Mouse (Mus musculus): ENCODE measurements around the gene Hebp1. TPM values are rescaled to one million over a fixed set of nuclear protein-coding genes. Genes with fewer than 3 reads are reported as not detected.
A peak's percentile ranks its signal among the peaks of the same experiment; 100 is the strongest.

Gene Hebp1
- total RNA-seq, 1 experiment from 2014 or later, result 46.0 TPM

DNA sequence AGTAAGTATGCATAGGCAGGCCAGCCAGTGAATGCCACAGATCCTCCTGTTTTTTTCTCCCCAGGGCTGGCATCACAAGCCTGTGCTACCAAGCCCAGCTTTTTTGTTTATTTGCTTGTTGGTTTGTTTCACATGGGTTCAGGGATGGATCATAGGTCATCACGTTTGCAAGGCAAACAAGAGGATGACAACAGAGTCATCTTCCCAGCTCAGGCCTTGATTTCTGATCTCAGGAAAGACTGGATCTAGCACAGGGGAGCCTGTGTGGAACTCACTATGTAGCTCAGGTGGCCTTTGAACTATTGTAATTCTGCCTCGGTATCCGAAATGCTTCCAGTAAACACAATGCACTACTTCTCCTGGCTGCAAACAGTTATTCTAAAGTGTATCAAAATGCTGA lies 35.5 kb downstream of the Hebp1 start:
- DNase-seq, result no peak

DNA sequence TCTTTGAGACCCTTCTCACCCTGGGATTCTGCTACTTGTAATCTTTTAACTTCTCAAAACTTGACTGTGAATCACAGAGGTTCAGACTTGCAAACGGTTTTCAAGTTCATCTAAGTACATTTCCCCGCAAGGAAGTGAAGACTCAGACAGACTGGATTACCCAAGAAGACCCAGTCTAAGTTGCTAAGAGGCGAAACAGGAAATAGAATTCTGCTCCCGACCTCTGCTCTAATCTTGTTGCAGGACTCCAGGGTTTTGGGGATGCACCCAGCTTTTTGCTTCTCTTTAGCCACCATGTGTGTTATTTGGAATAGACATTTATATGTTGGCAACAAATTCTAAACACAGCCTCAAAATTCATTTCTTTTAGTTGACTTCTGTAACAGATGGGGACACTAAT lies 36.5 kb downstream of the Hebp1 start:
- no peak for DNase-seq

DNA sequence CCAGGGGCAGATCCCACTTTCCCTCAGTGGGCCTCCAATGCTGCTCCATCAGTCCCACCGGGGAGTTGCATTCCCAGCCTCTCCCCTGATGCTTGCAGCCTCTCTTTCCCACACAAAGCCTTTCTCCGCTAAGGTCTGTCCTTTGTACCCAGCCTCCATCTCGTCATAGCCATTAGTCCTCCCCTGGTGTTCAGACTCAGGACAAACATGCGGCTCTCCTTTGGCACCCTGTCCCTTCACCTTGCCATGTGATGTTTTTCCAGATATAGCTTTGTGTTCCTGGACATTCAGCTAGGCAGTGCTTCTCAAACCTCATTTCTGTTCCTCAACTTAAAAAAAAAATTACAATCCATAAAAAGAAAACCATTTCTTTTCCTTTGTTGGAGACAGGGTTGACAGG lies 39.3 kb downstream of the Hebp1 start:
- DNase-seq, result no peak

DNA sequence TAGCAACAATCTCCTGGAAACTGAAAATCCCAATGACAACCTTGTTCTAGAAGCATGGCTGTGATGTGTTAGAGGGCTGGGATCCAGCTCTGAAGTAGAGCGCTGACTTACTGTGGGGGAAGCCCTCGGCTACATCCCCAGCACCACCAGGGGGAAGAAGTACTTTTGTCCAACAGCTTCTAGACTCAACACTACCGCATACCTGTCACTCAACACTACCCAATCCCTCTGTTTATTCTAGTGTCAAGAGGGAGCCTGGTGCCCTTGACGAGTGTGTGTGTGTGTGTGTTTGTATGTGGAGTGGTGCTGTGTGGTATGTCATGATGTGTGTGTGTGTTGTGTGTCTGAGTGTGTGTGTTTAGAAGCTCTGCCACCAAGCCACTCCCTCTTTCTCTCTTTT lies 40.3 kb downstream of the Hebp1 start:
- no peak for DNase-seq

DNA sequence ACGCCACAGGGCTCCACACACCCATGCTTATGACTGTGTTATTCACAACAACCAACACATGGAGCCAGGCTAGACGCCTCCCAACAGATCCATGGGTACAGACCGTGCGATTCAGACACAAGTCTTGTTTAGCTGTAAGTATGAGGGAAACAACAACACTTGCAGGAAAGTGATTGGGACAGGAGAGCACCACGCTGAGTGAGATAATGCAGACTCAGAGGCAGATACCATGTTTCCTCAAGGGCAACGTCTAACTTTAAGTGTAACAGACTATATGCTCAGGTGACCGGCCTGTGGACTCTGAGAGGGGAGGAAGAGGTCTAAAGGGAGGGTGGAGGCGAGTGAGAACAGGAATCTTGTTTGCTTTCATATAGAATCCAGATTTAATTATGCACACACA lies 41.2 kb downstream of the Hebp1 start:
- no peak for DNase-seq

DNA sequence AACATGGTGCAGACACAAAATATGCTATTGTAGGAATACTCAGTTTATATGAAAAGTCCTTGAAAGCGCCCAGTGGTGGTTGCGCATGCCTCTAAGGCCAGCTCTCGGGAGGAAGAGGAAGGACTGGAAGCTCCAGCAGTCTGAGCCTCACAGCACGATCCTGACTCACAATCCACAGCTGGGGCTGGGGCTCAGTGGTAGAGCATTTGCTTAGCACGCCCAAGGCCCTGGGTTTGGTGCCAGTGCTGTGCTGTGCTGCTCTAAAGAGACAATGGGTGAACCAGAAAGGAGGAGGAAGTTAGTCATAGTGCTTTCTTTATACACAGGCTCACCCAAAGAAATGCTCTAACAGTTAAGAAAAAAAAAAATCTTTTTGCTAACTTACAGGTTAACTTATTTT lies 44.1 kb downstream of the Hebp1 start:
- no peak for DNase-seq

DNA sequence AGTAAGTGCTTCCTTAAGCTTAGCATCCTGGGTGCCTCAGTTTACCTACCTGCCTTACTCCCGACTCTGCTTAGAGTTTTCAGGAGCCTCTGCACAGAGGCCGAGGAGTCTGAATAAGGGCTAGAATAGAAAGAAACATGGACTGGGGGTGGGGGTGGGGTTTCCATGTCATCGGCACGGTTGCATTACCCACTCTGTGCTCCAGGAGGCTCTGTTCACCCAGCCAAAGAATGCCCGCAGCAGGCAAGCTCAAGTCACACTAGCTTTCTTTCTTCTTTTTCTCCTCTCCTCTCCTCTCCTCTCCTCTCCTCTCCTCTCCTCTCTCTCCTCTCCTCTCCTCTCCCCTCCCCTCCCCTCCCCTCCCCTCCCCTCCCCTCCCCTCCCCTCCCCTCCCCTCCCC lies 47.5 kb downstream of the Hebp1 start:
- peak; percentile 60 for DNase-seq

DNA sequence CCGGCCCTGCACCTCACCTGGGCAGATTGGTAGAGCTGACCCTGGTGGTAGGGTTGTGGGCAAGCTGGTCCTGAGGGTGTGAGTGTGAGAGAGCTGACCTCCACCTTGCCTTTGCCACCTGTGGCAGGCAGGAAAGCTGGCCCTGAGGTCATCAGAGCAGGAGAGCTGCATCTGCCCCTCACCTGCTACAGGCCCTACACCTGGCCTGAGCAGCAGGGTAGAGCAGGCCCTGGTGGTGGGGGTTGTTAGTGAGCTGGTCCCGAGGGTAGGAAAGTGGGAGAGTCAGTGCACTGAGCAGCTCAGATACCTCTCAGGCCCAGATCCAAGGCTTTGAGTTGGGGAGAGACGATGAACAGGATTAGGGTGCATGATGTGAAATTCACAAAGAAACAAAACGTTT lies 48.1 kb downstream of the Hebp1 start:
- DNase-seq, result no peak

DNA sequence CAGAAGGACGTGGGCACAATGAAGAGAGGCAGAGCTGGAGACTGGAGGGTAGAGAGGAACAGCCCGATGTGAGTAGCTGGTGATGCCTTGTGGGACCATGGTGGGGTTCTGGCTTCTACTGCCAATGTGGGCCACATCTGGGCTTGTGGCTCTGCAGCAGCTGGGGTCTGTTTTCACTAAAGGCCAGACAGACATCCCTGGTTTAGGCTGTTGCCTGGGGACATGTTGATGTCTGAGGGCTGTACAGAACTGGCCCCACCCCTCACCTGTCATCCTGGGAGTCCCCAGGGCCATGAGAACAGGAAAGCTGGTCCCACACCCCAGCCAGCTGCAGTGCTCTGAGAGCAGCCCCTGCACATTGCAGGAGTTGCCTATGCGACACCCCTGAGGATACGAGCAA lies 48.6 kb downstream of the Hebp1 start:
- DNase-seq, result no peak

DNA sequence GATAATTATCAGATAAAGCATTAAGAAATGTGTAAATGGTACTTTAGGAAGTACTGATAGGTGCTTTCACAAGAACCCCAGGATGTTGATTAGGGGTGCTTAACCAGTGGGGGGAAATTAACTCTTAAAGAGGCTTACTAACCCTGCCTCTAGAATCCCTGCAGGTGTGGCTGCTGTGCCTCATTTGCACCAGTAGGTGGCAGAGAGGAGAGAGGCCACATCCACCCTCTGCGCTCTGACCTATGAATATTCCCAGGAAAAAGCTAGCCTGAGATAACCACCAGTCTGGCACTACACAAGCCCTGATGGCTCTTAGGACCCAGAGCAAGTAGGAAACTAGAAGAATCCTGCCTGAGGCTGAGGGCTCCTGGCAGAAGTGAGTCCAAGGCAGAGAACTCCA lies 49.3 kb downstream of the Hebp1 start:
- peak; percentile 43 for DNase-seq

DNA sequence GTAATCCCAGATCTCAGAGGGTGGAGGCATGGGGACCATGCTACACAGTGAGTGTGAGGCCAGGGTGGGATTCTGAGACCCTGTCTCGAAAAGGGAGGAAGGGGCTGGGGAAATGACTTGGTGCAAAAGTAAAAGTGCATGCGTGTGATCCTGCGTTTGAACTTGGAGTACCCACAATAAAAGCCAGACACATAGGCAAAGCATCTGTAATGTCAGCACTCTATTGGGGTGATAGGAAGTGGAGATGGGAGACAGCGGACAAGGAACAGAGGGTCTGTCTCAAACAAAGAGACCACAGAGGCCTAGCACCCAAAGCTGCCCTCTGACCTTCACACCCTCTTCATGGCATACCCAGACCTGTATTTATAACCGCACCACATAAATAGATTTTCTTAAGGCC lies 51.8 kb downstream of the Hebp1 start:
- DNase-seq, result no peak

DNA sequence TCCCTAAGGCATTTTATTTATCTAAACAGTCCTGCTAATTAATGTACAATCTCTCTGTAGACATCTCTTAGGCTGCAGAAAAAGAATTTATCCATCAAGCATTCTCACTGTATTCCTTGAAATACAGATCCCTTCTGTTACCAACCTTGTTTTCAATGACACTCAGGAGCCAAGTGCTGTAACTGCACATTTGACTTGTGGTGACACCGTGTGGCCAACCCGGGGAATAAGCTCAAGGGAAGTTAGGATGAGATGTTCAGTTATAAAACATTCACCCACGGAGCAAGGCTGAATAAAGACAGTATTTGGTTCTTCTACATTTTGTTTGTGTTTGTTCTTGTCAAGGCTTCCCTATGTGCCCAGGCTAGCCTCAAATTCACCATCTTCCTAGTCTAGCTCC lies 53.3 kb downstream of the Hebp1 start:
- peak; percentile 56 for DNase-seq

DNA sequence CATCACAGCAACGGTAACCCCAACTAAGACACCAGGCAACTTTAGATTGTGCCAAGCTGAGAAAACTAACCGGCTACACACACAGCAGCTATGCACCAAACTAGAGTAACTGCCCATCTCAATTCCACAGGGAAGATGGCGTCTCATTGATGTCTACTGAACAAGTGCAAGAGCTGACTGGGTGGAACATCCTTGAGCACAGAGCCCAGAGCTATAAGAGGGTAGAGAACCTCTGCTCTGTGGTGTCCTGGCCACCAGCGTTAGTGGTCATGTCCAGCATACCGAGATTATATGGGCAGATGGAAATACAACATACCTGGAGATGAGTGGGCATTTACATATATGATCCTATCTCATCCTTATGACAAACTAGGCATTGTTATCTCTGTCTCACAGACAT lies 54.7 kb downstream of the Hebp1 start:
- DNase-seq, result no peak

DNA sequence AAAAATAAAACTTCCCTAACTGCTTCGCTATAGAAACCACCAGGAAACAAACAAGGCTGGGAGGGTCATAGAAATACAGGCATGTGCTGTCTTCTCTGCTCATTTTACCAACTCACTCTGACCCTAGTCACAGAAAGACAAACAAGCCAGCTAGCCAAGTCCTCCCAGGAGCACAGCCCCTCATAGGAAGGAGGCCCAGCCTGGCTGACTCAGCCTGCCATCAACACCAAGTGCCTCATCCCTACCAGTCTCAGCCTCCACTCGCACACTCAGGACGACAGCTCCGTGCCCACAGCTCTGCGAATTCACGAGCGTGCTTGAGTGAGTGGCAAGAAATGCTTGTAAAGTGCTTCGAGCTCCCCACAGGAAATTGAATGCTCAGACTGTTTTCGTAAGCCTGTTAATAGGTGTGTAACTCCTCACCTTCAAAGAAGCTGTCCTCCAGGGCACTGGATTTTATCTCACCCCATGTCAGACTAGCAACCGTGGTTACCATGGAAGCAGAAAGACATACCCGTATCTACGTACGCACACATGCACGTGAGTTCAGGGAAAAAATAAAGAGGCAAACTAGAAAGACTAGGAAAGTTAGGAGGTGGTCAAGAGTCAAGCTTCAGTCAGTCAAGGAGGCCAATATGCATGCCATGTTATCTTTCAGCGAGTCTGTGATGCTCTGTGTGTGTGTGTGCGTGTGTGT lies 56.2 kb downstream of the Hebp1 start:
- DNase-seq, result no peak

DNA sequence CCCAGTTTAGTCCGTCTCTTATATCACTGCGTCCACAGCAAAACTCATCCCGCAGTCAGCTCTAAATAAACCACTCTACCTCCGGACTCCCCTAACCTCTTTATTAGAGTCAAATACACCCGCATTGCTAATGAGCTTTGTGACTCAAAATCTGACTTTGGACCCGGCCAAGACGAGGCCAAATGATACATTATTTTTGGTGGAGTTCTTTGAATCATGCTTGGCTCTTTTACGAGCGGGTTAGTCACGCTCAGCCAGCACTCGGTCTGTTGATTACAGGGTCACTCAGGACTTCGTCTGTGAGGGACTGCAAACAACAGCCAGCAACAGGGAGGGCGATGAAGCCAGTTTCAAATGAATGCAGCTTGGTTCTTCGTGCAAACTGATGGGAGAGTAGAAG lies 59.1 kb downstream of the Hebp1 start:
- peak; percentile 49 for DNase-seq

DNA sequence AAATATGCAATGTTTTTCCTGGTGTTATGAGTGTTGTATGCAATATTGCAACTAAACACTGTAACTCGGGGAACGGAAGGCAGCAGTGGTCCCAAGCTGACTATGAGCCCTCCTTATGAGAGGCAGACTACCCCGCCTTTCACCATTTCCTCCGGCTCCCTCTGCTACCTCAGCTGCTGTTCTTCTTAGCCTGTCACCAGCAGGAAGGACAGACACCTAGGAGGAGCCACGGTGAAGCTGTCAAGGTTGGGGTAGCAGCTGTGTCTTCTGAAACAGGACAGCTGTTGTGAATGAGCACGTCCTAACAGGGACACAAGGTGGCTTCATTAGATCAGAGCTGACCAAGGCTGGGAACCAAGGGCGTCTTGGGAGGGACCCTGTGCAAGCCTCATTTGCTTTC lies 59.6 kb downstream of the Hebp1 start:
- no peak for DNase-seq

DNA sequence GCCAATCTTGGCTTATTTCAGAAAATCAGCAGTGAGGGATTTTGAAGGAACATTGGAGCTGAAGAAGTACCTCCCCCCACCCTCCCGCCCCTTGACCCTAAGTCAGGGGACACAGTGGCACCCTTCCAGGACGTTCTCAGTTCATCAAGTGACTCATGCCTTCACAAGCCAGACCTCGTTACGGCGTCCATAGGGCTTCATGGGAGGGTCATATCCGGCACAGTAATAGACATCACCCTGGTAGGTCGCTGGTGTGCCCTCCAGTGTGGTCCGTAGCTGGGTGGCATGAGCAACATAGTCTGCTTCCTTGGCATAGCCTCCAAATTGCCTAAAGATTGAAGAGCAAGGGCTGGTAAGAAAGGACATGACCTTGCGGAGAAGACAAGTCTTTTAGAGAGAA lies 60.1 kb downstream of the Hebp1 start:
- peak; percentile 41 for DNase-seq

DNA sequence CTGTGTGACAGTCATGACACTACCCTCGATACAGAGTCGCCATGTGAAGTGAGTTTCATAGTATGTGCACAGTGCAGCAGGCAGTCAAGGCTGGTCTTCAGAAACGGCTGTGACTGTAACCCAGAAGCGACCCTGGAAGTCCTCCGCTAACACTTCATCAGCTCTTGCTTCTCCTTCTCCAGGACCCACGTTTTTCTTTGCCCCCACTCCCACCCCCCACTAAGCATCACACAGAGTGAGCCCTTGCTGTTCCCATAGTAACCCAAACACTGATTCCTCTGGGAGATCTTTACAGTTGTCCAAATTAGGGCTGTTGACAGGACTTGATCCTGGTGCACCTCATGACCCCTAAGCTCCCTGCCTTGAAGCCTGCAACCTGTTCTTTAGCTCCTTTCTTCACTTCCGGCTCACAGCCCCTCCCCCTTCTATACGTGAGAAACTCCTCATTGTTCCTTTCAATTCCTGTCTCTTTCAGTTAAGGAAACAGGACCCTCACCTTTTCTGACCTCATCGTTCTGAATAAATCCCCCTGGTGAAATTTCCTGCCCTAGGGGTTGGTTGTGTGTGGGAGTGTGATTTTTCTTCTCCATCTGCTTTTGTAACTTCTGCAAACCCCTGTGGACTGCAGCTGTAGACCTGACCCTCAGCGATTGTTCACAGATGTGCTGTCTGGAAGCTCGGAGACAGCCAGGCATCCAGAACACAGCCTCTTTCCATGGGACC lies 61.2 kb downstream of the Hebp1 start:
- no peak for DNase-seq

DNA sequence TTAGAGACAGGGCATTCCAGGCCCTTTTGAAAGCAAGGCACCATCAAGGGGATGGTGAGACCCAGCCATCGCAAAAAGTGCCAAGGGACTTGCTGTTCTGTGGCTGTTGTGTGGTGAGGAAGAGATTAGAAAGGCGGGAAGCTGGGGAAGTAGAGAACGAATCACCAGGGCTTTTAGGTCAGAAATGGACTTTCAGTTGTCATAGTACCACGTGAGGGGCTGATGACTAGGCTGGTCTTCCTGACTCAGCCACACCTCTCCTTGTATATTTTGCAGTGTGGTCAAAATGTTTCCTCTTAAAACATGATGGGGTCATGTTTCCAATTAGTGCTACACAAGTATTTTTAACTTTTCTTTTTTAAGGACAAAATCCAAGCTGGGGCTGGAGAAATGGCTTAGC lies 62.1 kb downstream of the Hebp1 start:
- DNase-seq, result no peak

DNA sequence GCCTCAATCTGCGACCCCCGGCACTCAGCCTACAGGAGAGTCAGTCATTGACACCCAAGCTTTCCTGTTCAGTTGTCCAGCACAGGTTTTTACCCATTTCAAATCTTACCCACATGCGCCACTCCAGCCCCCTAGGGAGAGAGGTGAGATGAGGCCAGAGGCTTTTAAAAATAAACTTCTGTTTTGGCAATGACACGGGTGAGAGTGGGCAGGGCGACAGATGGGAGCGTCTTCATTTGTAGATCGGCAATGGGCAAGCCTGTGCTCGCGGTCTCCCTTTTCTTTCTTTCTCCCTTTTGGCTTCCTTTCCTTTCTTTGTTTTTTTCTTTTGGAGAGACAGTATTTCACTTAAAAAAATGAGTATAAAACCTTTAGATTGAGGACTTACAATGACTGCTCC lies 64.3 kb downstream of the Hebp1 start:
- DNase-seq, result no peak

DNA sequence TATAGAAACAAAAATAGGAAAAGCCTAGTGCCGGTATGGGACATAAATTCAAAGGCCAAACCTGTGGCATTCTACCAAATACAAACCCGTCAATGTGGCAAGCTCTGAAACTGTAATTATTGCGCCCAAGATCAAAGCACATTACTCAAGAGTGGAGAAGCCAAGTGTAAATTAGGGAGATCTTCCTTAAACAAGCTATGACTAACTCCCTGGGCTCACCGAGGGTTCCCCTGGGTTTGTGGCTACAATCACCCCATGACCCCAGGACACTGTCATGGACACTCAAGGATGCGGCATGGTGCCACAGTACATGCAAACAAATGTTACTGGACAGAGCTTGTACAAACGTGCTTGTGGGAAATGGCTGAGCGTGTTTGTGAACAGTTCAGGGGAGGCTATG lies 64.7 kb downstream of the Hebp1 start:
- DNase-seq, result no peak

DNA sequence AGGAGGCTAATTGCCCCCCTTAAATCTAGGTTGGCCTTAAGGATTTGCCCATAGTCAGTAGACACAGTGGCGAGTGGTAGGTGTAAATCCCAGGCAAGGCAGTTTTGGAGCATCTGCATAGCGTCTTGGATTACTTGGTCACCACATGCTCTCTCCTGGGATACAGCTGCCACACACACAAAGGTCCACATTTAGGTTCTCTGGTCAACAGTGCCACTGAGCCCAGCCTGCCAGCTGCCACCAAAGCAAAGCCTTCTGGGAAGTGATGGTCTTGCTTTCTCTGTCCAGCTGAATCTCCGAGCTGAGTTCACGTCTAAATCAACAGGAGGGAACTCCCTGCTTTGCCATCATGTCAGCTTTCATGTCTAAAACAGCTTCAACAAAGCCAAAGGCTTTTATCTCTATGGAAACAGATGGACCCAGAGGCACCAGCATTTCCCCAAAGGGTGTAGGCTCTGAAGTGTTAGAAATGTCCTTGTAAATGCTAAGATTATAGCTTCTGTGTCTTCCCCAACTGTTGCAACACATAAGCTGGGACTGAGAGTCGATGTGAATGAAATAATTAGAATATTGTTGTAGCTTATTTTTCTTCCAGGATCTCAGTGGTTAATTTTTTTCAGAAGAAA lies 73.0 kb downstream of the Hebp1 start:
- DNase-seq, result no peak

DNA sequence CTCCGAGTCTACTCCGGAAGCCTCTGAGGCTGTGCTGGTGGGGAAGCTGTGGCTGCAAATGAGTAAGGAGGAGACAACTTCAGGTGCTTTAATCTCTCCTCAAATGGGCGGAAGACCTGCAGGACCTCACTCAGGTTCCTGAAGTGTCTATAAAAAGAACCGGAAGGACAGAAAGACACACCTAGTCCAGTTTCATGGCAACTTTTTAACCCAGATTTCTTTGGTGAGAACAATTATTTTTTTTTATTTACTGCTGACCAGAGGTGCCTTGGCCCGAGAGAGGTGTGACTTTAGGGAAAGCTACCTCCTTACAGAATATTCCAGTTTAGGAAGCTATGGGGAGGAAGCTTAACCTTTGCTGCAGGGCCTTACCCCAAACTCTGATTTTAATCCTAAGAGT lies 79.6 kb downstream of the Hebp1 start, which contains the start of gene Gprc5d:
Gene Gprc5d (minus strand): TSS at position 101 of the 400 bp plus-strand sequence.
- DNase-seq, result no peak

DNA sequence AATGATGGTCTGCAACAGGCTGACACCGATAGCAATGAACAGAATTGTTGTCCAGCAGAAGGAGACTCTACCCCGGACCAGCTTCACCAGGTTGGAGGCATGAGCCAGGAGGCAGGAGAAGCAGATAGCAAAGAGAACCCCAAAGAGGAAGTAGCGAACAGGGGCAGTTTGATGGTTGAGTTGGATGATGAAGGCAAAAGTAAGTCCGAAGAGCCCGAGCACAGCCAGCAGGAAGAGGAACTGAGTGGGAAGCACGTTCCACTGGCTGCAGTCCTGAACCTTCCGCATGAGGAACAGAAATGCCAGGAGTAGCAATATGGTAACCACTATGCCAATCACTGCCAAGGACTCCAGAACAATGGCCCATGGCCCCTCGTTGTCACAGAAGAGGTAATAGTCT lies 81.3 kb downstream of the Hebp1 start:
- DNase-seq, result no peak
